Mouse (Mus musculus) c-Kit-positive CD71-positive TER-119-negative erythroid progenitor cells, embryonic 14.5 days (primary cell): ENCODE results near the gene Pdcl3.
A peak's percentile ranks its signal among the peaks of the same experiment; 100 is the strongest.

ENCODE experiments used
- DNase-seq: peaks from one replicate; pipeline ENCODE4 v3.0.0-alpha.2; 2013; ENCODE audit warnings: low read depth

Pdcl3 gene

GRCm38 (mm10) chr1:38985308-38985707 lies at the start of gene Pdcl3:
TSS of gene Pdcl3 (plus strand) at chr1:38985608.
- DNase-seq = no peak

GRCm38 (mm10) chr1:38936780-38937179 lies 48.6 kb upstream of the Pdcl3 start:
- peak; percentile 29 for DNase-seq

- DNase-seq = no peak
These were observed 46.6 kb upstream of the Pdcl3 start, which contains the start of gene Nms for GRCm38 (mm10) chr1:38938849-38939248. TSS of gene Nms (plus strand) at chr1:38939149.

- peak; percentile 5 for DNase-seq
These were observed 45.8 kb upstream of the Pdcl3 start for GRCm38 (mm10) chr1:38939608-38940007.

GRCm38 (mm10) chr1:38956457-38956856 lies 29.0 kb upstream of the Pdcl3 start:
- no peak for DNase-seq

- no peak for DNase-seq
These were observed 16.3 kb upstream of the Pdcl3 start for GRCm38 (mm10) chr1:38969116-38969515.

- DNase-seq = no peak
These were observed 13.7 kb upstream of the Pdcl3 start for GRCm38 (mm10) chr1:38971712-38972111.

- DNase-seq = no peak
These were observed 12.3 kb upstream of the Pdcl3 start for GRCm38 (mm10) chr1:38972986-38973592.

GRCm38 (mm10) chr1:38979953-38980352 lies 5.5 kb upstream of the Pdcl3 start:
- DNase-seq = no peak

- DNase-seq = no peak
These were observed 1.5 kb upstream of the Pdcl3 start for GRCm38 (mm10) chr1:38983870-38984269.

- DNase-seq = peak; percentile 93
These were observed 1.9 kb downstream of the Pdcl3 start for GRCm38 (mm10) chr1:38987080-38987864.

GRCm38 (mm10) chr1:38987865-38988211 lies 2.4 kb downstream of the Pdcl3 start:
- no peak for DNase-seq

GRCm38 (mm10) chr1:38988357-38988756 lies 2.9 kb downstream of the Pdcl3 start:
- DNase-seq = no peak

GRCm38 (mm10) chr1:38992365-38992764 lies 7.0 kb downstream of the Pdcl3 start:
- no peak for DNase-seq

- peak; percentile 47 for DNase-seq
These were observed 15.7 kb downstream of the Pdcl3 start for GRCm38 (mm10) chr1:39001106-39001505.

- no peak for DNase-seq
These were observed 20.4 kb downstream of the Pdcl3 start for GRCm38 (mm10) chr1:39005751-39006354.

GRCm38 (mm10) chr1:39006830-39007829 lies 21.7 kb downstream of the Pdcl3 start:
- no peak for DNase-seq

GRCm38 (mm10) chr1:39010583-39011021 lies 25.2 kb downstream of the Pdcl3 start:
- no peak for DNase-seq

- DNase-seq = no peak
These were observed 27.2 kb downstream of the Pdcl3 start for GRCm38 (mm10) chr1:39012576-39012975.

GRCm38 (mm10) chr1:39013843-39014242 lies 28.4 kb downstream of the Pdcl3 start:
- no peak for DNase-seq

GRCm38 (mm10) chr1:39015529-39015928 lies 30.1 kb downstream of the Pdcl3 start:
- no peak for DNase-seq

GRCm38 (mm10) chr1:39017871-39018270 lies 32.5 kb downstream of the Pdcl3 start:
- no peak for DNase-seq
